Mouse (Mus musculus) left cerebral cortex, postnatal 14 days (tissue): ENCODE results near the gene Cd101. TPM values are rescaled to one million over a fixed set of nuclear protein-coding genes. Genes with fewer than 3 reads are reported as not detected.

Experiments
- DNase-seq, 2 experiments: peaks; one replicate each; pipeline ENCODE4 v3.0.0; 2021 to 2022; ENCODE audit warnings: low spot score in 2 of 2, mixed read lengths in 1 of 2
- intact Hi-C: fragments of 180-260 bp; cut with DNase I; formaldehyde crosslinking; loops from one replicate; pipeline ENCODE4 v1.15.1; 2025
- total RNA-seq, 2 experiments: library from RNA; stranded (reverse); gene quantifications; 2 replicates each; pipeline ENCODE4 v1.2.3; 2021

Cd101 gene
- total RNA-seq, 2 experiments from 2014 or later, result 0.34 to 0.40 TPM

- intact Hi-C loops, result no loop called here
- DNase-seq, result no peak
Observed at GRCm38 (mm10) chr3:100954616-100955015, 74.7 kb downstream of the Cd101 start.

GRCm38 (mm10) chr3:100951531-100951930, 77.8 kb downstream of the Cd101 start:
- intact Hi-C loops, result no loop called here
- DNase-seq, result no peak

- DNase-seq, result no peak
- intact Hi-C loops, result no loop called here
Observed at GRCm38 (mm10) chr3:100947286-100947685, 82.1 kb downstream of the Cd101 start.

Other genes with a start within 250 kb of the Cd101 start
- under 1 TPM in 1 of 2 experiments, not detected in 1; 0.13 TPM for gene Vtcn1, start 204.1 kb downstream of the Cd101 start, total RNA-seq
- 1 to 10 TPM; 7.3 to 8.2 TPM for gene Trim45, start 107.4 kb downstream of the Cd101 start, total RNA-seq
- gene Ttf2, start 59.9 kb downstream of the Cd101 start, total RNA-seq, result 1 to 10 TPM; 1.4 to 1.7 TPM
- gene Ptgfrn, start 80.7 kb upstream of the Cd101 start, total RNA-seq, result 10 to 100 TPM; 40.8 to 47.1 TPM